Mouse (Mus musculus): ENCODE results near the gene Hsd11b1.
A peak's percentile ranks its signal among the peaks of the same experiment; 100 is the strongest.

Gene Hsd11b1

DNA sequence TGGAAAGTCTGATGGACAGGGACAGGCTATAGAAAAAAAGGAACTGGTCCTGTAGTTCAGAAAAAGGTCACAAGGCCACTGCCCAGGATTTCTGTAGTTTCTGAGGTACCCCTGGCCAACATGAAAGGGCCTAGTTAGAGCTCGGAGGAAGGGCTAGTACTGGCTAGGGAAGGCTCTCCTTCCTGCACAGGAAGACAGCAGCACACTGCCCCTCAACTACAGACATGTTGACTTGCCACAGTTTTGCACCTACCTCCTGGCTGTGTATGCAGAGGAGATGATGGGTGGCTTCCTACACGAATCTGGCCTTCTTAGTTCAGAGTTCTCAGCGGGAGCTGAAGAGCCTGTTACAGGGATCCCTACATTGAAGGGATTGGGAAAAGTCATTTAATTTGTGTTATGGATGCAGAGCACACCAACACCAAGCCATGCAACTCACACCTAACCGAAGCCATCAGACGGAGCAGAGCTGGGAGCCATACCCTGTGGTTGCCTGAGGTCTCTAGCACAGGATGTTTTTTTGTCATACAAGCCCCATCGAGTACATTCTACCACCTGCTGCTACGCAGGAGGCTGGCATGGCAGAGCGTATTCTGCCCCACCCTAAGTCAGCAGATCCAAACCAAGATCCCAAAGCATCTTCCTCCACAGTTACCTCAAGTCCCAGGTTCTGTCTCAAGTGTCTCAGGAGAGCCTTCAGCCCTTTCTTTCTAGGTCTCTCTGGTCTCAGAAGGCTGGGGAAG is 63.1 kb downstream of the Hsd11b1 start:
- DNase-seq (ENCODE audit: low spot score) = no peak

- DNase-seq (ENCODE audit: low spot score) = no peak
These were observed 65.6 kb downstream of the Hsd11b1 start for GRCm38 (mm10) chr1:193198312-193198711.

- DNase-seq (ENCODE audit: low spot score) = peak; percentile 48
These were observed 66.2 kb downstream of the Hsd11b1 start for GRCm38 (mm10) chr1:193197494-193198205.

DNA sequence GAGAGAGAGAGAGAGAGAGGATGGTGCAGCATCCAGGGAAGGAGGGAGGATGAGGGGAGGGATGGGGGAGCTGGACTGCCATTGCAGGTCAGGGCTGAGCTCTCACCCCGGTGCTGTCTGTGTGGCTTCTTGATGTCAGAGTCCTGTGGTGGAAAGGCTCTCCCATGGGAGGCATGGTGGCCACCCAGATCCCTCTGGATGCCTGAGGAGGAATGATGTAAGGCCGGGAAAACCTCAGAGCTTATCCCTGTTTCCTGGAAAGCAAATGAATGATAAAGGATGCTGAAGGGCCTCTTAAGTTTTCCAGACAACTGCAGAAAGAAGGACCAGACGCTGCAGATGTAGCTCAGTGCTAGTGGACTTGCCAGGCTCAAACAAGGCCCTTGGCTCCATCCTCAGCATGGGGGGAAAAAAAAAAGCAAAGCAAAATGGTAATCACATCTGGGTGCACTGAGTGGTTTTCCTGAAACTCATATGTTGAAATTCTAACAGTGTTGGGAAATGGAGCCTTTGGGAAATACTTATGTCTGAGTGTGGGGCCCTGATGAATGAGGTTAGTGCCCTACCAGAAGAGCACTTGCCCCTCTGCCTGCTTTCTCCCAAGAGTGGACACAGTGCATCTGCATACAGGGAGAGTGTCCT is 68.6 kb downstream of the Hsd11b1 start:
- no peak for DNase-seq (ENCODE audit: low spot score)

GRCm38 (mm10) chr1:193194416-193195140 is 69.3 kb downstream of the Hsd11b1 start:
- no peak for DNase-seq (ENCODE audit: low spot score)

GRCm38 (mm10) chr1:193191675-193192283 is 72.1 kb downstream of the Hsd11b1 start:
- no peak for DNase-seq (ENCODE audit: low spot score)

- DNase-seq (ENCODE audit: low spot score) = no peak
These were observed 74.1 kb downstream of the Hsd11b1 start for GRCm38 (mm10) chr1:193189771-193190170.

- no peak for DNase-seq (ENCODE audit: low spot score)
These were observed 74.7 kb downstream of the Hsd11b1 start for GRCm38 (mm10) chr1:193189151-193189621.

DNA sequence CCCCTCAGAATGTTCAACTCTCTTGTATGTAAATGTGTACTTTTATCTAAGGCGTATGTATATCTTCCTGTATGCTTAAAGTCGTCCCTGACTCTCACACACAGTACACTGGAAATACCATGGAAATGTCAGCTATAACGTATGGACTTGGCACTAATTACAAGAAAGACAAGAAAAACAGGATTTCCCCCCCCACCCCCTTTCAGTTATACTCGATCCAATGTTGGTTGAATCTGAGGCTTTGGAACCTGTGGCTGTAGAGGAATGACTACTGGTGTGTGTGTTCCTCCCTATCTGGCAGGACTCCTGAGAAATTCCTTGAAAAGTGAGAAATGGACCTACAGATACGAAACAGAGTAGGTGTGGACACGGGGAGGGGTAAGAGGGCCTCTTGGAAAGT is 75.6 kb downstream of the Hsd11b1 start:
- DNase-seq (ENCODE audit: low spot score) = no peak

DNA sequence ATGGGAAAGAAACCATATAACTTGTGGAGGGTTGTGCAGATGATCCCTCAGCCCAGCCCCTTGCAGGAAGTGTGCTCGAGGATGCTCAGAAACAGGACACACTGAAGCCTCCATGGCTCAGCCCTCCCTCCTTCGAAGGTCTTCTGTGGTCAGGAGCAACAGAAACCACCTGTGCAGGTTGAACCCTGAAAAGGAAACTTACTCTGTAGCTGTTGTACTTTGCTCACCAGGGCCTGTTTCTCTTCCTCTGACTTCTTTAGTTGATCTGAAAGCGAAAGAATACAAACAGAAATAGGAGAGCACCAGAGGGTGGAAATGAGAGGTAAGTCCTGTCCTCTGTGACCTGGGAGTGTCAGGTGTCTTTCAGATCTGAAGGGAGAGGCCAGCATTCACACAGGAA is 82.8 kb downstream of the Hsd11b1 start:
- no peak for DNase-seq (ENCODE audit: low spot score)

DNA sequence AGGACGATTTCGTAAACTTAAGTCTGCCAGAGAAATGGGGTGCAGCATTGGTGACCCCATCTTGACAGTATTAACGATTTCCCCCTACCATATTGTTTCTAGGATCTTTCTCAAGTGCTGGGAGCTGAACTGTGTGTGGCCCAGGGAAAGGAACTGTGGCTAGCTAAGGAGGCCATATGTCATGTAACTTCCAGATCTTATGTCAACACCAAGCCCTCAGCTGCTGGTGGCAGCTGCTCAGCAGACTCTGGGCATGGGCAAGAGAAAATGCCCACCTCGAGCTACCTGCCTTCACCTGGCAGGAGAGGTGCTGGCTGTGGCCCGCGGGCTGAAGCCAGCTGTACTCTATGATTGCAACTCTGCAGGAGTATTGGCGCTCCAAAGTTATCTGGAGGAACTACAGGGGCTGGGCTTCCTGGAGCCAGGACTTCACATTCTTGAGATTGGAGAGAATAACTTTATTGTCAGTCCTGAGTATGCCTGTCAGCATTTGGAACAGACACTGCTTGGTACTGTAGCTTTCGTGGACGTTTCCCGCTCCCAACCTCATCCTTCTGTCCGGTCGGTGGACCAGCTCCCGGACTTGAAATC is 89.6 kb downstream of the Hsd11b1 start:
- DNase-seq (ENCODE audit: low spot score) = no peak

- DNase-seq (ENCODE audit: low spot score) = no peak
These were observed 90.1 kb downstream of the Hsd11b1 start for GRCm38 (mm10) chr1:193173810-193174129.

DNA sequence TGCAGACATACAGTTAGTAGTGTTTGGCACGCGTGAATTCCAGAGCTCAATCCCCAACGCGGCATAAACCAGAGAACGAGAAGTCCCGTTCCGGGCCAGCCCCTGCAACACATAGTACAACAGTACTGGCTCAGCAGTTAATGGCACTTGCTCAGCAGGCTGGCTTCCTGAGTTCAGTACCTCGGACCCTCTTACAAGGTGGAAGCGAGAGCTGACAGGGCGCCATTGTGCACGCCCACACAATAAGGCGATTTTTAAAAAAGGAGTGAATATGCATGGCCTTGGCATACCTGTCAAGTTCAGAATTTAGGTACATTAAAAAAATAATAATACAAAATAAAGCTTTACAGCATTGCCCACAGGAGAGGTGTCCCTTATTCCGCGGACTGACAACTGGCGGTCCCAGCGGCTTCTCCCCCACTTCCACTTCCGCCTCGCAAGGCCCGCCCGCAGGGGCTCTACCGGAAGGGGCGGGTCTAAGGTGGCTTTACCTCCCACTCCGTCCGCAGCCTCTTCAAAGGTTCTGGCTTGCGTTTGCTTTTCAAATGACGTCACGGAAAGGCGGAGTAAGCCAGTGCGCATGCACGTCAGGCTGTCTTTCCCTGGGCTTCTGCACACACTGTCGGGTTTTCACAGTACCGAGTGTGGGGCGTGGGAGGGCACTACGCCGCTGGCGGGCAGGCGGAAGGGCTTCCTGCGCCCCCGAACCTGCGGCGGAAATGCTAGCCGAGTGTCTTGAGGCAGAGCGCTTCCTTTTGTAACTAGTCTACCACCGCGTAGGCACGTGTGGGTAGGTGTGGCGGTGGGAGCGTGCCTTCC is 90.7 kb downstream of the Hsd11b1 start:
- peak; percentile 94 for DNase-seq (ENCODE audit: low spot score)

Data from testis, postnatal 10 days (tissue).